Mouse (Mus musculus) gastrocnemius, postnatal 10 days (tissue): ENCODE measurements at regions not wholly inside any gene's neighbourhood (a gene's known extent, or its start where the extent isn't known, plus 50 kb on each side); places are given as distances from the start of the nearest gene placed in this dataset.

ENCODE experiments used
- DNase-seq: peaks from one replicate; pipeline ENCODE4 v3.0.0; 2021; ENCODE audit warnings: mixed read lengths

DNA sequence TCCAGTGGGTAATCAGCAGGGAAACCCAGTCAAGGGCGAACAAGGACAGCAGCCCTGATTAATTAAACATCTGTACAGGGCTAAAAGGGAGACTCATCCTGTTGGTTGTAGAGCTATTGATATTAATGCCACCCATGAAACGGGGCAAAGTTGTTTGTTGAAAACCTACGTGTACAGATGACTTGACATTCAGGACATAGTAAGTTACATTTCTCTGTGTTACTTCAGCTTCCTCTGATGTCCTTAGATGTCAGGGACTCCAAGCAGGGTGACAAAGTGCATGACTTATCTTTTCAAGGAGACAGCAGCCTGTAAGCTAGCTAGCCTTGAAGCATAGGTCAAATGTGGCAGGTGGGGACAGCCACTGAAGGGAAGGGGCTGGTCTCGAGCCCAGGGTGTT is 390.5 kb downstream of the Ccdc171 start:
- DNase-seq, result no peak

DNA sequence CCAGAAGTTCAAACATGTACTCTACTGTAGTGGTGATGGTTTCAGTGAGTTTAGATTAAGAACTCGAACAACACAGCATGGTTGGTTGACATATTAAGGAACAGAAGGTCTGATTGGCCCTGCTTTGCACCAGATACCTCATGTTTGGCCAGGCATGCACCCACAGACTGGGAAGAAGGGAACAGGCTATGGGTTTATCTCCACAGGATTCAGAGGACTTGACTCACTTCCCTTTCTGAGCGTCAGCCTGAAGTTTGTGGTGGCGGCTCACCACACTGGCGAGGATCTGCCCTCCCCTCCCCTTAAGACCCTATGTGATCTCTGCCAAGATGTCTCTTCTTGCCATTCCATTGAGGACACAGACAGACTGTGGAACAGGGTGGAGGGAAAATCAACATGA is 391.7 kb downstream of the Ccdc171 start:
- DNase-seq, result no peak

DNA sequence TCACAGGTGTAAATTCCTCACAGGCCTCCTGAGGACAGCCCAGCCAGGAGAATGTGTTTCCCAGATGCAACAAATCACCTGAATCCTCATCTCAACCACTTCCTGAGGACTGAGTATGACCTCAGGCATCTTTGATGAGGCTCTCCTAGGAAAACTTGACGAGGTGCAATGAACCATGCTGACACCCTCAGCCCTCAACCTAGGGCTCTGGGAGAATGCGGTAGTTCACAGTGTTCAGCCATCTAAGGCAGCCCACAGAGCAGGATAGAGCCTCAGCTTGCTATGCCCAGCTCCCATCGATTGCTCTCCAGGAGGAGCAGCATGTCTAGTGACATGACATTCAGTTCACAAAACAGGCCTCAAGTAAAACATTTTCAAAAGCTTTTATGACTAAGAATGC is 392.7 kb downstream of the Ccdc171 start:
- no peak for DNase-seq

DNA sequence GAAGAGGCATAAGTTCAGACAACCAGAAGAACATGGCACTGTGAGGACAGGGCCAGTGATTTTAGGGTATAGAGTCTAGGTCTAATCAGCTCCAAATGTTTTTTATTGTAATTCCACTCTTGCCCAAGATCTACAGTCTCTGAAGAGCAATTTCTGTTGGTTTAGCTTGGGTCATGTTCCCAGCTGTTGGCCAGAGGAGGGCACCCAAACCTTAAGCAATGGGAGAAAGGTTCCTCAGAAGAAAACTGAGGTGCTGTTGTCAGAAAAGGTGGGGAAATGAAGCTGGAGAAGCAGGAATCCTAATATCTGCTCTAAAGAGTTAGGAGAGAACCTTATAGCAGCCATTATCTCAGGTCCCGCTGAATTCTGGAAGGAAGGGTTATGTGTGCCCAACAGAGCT is 393.7 kb downstream of the Ccdc171 start:
- no peak for DNase-seq

DNA sequence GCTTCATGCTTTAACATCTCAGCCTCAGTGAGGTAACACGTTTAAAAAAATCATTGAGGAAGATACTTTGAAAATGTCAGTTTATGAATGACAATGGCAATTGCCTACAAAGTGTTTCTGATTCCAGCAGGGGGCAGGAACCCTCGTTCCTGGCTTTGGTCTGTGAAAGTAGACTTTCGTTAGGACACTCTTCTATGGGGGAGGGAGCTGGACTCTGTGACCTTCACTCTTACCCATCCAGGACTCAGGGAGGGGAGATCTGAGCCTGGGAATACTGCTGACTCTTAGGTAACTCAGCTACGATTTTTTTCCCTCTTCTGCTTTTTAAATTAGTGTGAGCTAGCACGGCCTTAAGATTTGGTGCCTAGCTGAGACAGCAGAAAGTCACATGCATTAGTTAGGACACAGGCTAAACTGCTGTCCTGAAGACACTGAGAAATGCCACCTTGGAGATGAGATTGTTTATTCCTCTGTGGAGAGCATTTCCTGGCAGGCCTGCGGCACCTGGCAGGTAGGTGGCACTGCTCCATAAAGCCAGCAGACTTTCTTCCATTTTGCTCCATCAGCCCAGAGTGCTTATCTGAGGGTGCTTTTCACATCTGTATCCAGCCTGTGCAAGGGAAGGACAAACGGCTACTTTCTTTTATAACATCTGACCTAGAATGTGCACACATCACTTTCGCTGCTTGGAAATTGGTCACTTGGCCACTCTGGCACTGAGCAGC is 399.9 kb downstream of the Ccdc171 start:
- DNase-seq, result no peak

DNA sequence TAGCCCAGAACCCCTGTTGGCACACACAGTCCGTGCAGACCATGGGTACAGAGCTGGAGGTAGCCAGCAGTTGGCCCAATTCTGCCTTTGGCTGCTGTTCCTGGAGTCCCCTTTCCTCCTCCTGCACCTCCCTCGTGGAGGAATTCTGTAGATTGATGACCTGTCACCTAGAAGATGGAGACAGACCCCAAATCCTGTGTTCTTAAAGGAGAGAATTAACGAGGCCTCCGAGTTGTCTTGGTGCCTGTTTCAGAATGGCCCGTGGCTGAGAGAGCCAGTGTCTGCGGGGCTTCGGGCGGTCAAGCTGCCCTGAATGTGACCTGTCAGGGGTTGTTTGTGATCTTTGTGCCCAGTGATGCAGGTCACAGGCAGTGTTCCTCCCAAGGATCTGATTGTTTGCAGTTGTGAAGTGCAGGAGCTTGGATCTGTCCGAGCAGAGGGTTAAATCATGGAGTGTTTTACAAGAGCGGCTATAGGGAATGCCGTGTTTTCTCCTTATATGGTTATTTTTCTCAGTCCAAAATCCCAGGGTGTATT is 400.9 kb downstream of the Ccdc171 start:
- DNase-seq, result no peak

DNA sequence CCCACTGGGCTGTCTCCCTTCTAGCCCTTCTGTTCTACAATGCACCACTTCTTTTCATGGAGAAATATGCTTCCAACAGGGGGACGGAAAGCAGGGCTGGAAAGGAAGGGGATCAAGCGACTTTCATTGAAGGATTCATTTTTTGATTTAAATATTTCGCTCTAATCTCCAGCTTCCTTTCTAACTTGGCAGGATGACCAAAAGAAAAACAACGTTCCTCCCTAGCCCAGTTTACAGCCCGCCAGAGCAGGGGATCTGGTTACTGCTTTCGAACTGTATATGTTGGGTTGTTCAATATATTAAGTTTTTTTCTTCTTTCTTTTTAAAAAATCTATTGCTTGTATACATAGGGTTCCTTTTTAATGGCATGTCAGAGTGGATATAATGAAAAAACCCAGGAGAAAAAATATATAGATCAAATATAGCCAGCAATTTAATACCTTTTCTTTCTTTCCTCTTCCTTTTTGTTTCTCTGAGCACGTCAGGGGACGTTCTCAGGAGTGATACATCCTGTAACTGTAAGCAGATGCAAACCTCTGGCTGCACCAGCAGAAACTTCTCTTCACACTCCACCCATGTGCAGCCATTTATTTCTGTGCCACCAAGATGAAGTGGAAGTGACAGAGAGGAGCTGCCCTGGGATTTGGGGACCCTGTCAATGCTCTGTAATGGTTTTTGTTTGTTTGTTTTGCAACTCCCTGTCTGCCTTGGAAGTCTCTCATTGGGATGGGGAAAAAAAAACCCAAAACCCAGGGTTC is 406.7 kb downstream of the Ccdc171 start:
- no peak for DNase-seq

DNA sequence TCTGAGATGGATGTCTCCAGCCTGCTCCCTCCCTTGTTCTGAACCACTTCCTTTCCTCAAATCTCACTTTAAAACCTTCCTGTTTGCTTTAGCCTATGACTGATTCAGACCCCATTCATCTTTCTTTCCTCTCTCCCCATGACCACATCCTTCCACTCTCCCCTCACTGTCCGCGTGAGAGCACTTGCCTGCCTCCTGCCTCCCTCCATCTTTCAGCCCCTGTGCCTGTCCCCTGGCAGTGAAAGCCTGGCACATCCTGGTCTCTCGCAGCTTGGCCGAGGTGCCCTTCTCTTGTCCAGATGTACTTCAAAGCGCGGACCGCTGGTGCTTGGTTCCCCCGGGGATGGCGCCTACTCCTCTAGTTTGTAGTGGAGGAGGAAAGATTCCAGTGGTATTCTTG is 416.3 kb downstream of the Ccdc171 start:
- DNase-seq, result no peak

DNA sequence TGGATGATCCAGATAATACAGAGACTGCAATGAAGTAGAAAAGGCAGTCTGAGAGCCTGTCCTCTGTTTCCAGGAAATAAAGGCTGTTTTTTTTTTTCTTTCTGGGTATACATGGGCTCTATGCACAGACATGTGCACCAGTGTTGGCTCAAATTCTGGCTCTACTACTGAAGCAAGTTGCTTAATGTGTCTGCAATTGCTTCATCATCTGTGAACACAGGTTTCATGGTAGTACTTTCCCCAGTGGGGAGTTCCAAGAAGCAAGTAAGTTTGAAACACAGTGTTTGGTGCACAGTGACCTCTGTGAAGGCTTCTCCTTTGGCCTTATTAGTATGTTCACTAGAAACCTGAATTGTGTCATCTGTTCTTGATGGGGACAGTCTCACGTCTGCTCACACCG is 424.3 kb downstream of the Ccdc171 start:
- no peak for DNase-seq

DNA sequence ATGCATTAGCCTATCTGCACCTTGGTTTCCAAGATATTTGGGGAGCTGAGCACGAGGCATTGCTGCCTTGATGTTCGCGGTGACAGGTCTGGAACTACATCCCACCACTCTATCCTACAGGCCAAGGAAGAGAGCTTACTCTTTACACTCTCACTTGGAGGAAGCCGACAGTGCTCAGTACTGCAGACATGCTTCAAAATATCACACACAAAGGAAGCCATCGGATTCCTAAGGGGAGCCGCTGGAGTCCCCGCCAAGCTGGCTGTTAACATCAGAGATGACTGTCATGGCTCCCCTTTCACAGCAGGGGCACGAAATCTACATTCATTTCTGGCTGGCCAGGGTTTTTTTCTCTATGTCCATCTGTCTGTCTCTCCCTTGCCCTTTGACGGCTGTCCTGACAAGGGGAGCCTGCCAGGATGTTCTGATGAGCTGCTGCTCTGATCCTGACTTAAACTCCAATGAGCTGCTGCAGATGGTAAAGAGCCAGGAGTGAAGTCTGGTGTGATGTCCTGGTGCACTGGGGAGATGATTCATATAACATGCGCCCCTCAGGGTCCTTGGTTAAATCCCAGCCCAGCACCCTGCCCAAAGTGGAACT is 425.6 kb downstream of the Ccdc171 start:
- DNase-seq, result no peak

DNA sequence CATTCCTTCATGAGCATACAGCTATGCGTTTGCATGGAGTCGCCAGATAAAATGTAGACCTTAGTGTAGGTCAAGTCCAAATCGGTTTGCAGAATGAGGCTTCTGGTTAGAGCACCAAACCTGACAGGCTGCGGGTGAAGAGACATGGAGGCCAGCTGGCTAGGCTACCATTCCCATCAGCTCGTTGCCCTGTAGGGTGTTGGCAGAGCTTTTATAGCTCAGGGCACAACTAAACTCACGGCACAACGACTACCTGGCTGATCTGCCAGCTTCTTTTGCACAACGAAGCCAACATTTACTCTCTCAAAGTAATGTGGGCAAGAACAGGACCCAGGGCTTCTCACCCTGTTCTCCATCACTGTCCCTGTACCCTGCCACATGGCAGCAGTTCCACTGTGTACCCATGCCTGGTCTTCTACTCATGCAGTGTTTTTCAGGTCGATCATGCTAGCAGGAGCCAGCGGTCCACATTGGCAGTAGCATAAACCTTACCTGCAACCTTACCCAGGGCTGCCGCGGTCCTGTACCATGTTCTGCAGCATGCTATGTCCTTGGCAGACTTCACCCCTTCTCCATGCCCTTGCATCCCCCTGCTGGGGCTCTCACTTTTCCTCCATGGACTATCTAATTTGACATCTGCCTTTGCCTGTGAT is 431.0 kb downstream of the Ccdc171 start:
- DNase-seq, result no peak

DNA sequence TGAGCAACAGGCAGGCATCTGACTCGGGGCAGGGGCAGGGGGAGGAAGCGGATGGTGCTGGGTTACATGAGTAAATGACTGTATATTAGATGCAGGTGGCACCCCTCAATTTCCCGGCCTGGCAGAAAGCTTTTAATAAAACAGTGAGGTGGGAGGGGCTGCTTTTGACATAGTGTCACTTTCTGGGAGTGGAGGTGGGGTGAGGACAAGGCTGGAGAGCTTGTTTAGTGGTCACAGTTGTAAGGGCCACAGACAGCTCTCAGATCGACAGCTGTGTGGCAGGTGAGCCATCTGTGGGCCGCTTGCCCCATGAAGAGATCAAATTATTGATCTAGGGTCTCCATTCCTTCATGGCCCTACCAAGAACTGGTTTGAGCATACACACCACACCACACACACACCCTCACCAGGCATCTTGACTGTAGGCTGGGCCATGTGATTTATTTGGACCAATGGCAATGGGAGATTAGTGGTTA is 431.9 kb downstream of the Ccdc171 start:
- no peak for DNase-seq

DNA sequence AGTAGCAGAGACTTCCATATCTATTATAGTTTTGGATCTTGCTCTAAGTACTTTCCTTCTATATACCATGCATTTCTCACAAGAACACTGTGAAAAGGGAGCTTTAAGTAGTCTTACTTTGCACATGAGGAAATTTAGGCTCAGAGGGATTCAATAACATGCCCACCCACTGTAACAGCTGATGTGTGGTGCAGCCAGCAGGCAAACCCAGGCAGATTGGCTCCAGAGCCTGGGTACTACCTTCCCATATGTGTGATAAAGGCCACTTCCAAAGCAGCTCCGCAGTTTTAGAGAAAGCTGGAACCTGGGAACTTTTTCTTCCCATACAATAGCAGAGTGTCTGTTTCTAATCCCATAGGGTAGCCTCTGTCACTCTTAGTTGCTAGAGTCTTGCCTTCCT is 441.6 kb downstream of the Ccdc171 start:
- no peak for DNase-seq

DNA sequence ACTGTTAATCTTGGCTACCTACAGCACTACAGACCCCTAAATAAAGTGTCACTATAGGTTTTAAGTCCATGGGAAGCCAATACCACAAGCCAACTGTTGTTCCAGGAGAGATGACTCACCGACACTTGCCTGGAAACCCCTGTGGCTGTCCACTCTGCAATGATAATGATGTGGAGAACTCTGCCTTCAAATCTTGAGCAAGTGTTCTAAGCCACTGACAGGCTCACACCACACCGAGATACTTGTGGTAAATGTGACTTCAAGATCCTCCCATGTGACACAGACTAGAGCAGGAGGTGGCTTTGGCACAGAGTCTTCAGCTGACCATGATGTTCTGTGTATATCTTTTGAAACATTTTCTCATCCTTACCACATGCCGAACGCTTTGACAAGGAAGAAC is 447.8 kb downstream of the Ccdc171 start:
- DNase-seq, result no peak

DNA sequence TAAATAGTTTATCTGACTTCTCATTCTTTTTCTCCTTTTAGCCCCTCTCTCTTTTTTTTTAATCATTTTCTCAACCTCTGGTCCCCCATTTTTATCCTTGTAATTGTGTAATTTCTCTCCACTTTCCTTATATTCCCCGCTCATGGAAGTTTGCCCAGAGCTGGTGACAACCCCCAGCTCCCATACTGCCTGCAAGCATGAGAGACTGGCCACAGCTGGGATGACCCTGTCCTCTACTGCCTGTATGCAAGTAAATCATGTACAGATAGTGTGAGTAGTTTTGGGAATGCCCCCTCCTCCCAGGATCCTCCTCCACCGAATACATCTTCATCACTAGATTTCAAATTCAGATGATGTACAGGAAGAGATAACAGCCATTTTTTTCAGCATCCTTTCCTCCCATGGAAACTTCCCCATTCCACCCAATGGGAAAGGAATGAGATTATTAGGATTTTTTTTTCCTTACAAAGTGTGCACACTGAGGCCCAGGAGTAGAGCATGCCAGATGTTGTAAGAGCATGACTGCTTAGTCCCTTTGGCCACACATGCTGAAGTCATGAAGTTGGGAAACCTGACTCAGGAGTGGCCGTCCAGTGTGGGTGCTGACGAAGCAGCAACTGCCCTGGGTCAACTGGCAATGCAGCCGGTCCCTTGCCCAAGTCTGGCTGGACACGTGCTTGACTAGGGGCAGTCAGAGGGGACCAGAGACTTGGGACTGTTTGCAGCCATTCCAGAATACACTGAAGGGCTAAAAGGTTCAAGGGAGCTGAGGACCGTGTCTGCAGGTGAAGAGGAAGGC is 449.1 kb downstream of the Ccdc171 start:
- DNase-seq, result no peak

DNA sequence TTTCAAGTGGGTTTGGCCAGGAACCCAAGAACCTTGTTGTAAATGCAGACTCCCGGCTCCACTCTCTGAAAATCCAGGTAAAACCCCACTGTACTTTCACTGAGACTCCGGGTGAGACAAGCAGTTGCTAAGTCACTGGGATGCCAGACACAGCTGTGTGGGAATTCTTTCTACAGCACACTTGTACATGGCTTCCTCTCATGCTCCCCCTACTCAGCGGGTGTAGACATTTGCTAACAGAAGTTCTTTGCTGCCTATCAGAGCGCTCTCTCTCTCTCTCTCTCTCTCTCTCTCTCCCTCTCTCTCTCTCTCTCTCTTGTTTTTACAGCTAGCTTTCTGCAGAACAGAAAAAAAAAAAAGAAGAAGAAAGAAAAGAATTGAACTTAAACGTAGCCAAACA is 450.2 kb downstream of the Ccdc171 start:
- no peak for DNase-seq

DNA sequence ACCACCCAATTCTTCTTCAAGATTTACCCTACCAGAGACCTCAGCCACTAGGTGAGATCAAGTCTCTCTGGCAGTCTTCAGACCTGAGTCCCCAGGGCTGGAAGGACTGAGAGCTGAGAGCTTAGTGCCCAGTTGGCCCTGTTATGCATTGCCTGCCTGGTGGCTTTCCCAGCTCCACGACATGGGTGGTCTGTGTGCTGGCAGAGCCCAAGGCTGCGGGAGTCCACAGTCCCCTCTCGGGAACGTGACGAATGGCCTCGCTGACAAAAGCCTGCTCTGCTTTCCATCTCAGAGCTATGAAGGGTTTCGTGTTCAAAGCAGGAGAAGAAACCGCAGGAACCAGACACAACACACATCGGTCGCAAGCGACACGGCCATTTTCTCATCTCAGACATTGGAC is 450.7 kb downstream of the Ccdc171 start:
- no peak for DNase-seq

DNA sequence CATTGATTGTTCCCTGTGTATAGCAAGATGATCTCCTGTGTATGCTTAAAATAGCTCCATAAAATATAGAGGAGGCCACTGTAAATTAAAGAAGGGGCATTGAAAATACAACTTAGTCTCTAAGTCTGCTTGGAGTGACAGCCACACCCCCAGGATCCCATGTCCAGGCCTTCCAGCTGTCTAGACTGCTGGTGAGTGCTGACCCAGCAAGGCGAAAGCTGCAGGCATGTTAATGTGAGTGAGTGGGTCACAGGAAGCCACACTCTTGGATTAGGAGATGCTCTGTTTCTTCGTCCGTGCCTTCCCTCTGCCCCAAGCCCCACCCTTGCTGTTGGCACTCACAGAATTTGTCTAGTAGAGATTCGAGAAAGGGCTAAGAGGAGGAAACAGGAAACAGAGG is 453.7 kb downstream of the Ccdc171 start:
- no peak for DNase-seq

DNA sequence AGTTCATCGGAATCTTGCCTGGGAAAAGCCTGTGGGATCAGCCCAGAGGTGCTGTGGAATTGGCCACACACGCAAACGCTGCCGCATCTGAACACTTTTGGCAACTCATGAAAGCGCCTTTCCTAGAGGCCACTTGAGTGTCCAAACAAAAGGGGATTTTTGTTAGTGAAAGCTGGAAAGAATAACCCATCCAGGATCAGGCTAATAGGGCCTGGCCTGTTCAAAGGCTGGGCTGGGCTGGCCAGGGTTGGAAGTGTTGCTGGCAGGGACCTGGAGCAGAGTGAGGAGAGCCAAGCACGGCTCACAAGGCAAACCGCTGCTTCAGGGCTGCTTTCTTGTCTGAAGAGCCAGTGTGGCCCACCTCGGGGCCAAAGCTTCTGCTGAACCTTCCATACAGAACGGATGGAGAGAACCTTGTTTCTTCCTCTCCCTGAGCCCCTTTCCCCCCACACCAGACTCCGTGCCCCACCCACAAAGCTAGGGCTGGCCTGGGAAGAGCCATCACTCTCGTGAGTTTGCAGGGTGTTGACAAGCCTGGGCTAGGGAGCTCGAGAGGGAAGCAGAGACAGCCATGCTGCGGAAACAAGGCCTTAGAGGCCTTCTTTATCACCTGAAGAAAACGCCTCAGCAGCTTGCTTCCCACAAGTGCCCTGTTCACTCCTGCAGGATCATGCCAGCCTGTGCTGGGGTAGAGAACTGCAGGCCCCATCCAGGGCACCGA is 459.5 kb downstream of the Ccdc171 start:
- DNase-seq, result peak; percentile 46

DNA sequence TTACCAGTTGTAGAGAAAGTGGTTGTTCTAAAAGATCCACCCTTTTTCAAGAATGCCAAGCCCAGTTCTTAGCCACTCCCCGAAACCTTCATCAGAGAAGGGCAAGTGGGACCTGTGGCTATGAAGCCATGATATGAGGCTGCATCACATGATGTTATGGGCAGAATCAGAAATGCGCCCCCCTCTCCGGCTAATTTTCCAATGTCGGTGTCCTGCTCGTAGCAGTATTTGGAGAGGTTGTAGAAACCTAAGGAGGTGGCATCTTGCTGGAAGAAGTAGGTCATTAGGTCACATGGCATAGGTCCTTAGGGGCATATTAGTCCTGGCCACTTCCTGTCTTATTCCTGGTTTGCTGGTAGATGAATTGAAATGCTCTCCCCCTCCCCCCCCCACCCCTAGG is 460.1 kb downstream of the Ccdc171 start:
- no peak for DNase-seq
